Mouse (Mus musculus) lung, embryonic 16.5 days (tissue): Measurements from ENCODE around the gene Ankrd6. TPM values are rescaled to one million over a fixed set of nuclear protein-coding genes. Genes with fewer than 3 reads are reported as not detected.
A peak's percentile ranks its signal among the peaks of the same experiment; 100 is the strongest.

Source experiments
- ATAC-seq: fragments of 200-750 bp; cut with Nextera tagmentation; 2 replicates; pipeline ENCODE4 v1.8.0; 2017; ENCODE audit warnings: low read depth, mild to moderate bottlenecking, moderate library complexity
- H3K27ac ChIP-seq: fragments of 300-500 bp; sonication (generic); 2 replicates; pipeline ENCODE4 v1.5.1; 2014; ENCODE audit warnings: mild to moderate bottlenecking, control low read depth, low read length
- H3K27me3 ChIP-seq: fragments of 300-500 bp; sonication (generic); 2 replicates; pipeline ENCODE4 v1.6.1; 2014; ENCODE audit warnings: low read depth, low read length, mixed read lengths; ENCODE audit not compliant: control insufficient read depth, insufficient read depth
- H3K36me3 ChIP-seq: fragments of 300-500 bp; sonication (generic); 2 replicates; pipeline ENCODE4 v1.6.1; 2014; ENCODE audit warnings: low read length; ENCODE audit not compliant: control insufficient read depth, insufficient read depth
- H3K4me1 ChIP-seq: fragments of 300-500 bp; sonication (generic); replicated peaks from 2 replicates; pipeline ENCODE4 v1.6.1; 2014; ENCODE audit warnings: low read length, mixed read lengths; ENCODE audit not compliant: control insufficient read depth, insufficient read depth
- H3K4me2 ChIP-seq: fragments of 300-500 bp; sonication (generic); 2 replicates; pipeline ENCODE4 v1.6.1; 2014; ENCODE audit warnings: low read depth, low read length, control low read depth
- H3K4me3 ChIP-seq: fragments of 300-500 bp; sonication (generic); 2 replicates; pipeline ENCODE4 v1.5.1; 2014; ENCODE audit warnings: mild to moderate bottlenecking, low read length, control low read depth
- H3K9ac ChIP-seq: fragments of 300-500 bp; sonication (generic); 2 replicates; pipeline ENCODE4 v1.6.1; 2014; ENCODE audit warnings: low read length, control low read depth
- H3K9me3 ChIP-seq: fragments of 300-500 bp; sonication (generic); 2 replicates; pipeline ENCODE4 v1.6.1; 2016; ENCODE audit warnings: low read length; ENCODE audit not compliant: control insufficient read depth
- WGBS: fragments of 180-500 bp; shearing (Covaris S2); extraction: QIAGEN DNeasy Blood & Tissue Kit; methylation state at CpG from one replicate; pipeline ENCODE4 v1.1.7; 2014; 5-methylcytosine and 5-hydroxymethylcytosine counted together
- polyA plus RNA-seq: library from polyadenylated mRNA; unstranded; fragments of >200 nt; fragmentation: Nextera tagmentation; extraction: Ambion mirVana; gene quantifications from 2 replicates; pipeline ENCODE4 v1.2.1, GENCODE M21; 2015

Ankrd6 gene
- polyA plus RNA-seq, 1 experiment from 2014 or later: 3.6 TPM

DNA sequence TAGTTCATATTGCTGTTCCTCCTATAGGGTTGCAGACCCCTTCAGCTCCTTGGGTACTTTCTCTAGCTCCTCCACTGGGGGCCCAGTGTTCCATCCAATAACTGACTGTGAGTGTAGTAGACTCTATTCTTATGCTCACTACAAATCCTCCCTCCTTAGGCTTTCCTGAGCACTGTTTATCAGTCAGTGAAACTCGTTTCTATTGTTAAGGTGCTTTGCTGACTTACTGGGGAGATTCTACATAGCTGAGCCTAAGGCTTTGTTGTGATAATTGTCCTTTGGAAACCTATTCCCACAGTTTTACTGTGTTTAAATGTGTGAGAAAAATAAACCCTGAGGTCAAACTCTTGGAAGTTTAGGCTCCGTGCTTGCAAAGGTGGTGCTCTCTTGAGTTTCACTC is 5.8 kb upstream of the Ankrd6 start:
- no peak overlapping the region for H3K27ac ChIP-seq
- no peaks in the 10 kb centered on the region for H3K36me3 ChIP-seq
- no peaks in the 10 kb centered on the region for H3K9me3 ChIP-seq
- H3K4me1 ChIP-seq: peaks cover 3% of the 10 kb centered on the region; the same call in 1 of the 2 replicates
- no peak for ATAC-seq
- no peak overlapping the region for H3K9ac ChIP-seq
- H3K27me3 ChIP-seq: peaks cover 5% of the 10 kb centered on the region
- H3K4me3 ChIP-seq: no peak overlapping the region
- H3K4me2 ChIP-seq: no peak overlapping the region
- 34% methylated on average over 2 of the region's 2 CpGs for WGBS

- Histone ChIP-seq H3K4me1 (peaks cover 9% of the 10 kb centered on the region), H3K4me3 (no peak overlapping the region)
- WGBS: 5% methylated on average over 7 of the region's 7 CpGs
Measured at GRCm38 (mm10) chr4:32952681-32953080, 2.0 kb upstream of the Ankrd6 start.

DNA sequence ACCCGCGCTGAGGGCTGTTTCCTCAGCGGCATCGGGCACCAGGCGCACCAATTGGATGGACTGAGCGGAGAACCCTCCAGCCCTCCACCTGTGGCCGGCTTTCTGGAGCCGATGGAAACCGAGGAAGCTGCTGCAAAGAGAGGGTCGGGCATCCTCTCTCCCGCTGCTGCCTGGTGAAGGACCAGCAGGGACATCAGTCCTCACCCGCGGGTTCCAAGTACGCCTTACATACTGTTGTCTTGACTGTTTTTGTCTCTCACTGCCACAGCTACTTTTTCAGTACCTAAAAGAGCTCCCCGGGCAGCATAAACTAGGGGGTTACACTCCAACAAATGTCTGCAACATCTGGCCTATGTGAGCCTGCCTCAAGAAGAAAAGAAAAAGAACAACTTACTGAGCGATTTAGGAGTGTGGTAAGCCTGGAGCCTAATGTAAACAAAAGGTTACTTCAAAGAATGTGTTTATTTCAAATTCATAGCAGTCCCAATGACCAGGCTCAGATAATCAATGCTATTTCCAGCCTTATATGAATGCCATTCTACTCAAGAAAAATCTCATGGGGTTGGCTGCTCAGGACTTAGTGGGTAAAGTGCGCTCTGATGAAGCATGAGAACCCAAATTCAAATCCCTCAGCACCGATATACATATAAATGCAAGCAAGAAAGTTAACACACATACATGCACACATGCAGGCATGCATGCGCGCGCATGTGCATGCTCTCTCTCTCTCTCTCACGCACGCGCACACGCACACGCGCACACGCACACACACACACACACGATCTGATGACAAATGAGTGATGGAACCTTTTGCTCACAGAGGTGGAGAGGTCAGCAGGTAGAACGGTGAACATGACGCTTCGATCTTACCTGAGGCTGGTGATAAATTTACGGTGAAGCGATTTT is 647 bp upstream of the Ankrd6 start:
- peaks cover 11% of the 10 kb centered on the region for H3K27me3 ChIP-seq
- 3% methylated on average over 29 of the region's 34 CpGs for WGBS
- H3K36me3 ChIP-seq: no peaks in the 10 kb centered on the region
- H3K4me2 ChIP-seq: peak overlapping the region; percentile 95
- peak; percentile 39 for ATAC-seq
- H3K9me3 ChIP-seq: no peaks in the 10 kb centered on the region
- peaks cover 9% of the 10 kb centered on the region for H3K4me1 ChIP-seq
- H3K4me3 ChIP-seq: peak overlapping the region; percentile 75
- H3K27ac ChIP-seq: no peak overlapping the region
- peak overlapping the region; percentile 70 for H3K9ac ChIP-seq

More at GRCm38 (mm10) chr4:32952681-32953080, 2.0 kb upstream of the Ankrd6 start:
- H3K9ac ChIP-seq: no peak overlapping the region
- peaks cover 11% of the 10 kb centered on the region for H3K27me3 ChIP-seq
- H3K27ac ChIP-seq: no peak overlapping the region
- ATAC-seq: no peak
- H3K4me2 ChIP-seq: 0 out of 2 replicates have a peak overlapping the region, but pooled peaks have one; percentile 95
- H3K36me3 ChIP-seq: no peaks in the 10 kb centered on the region
- no peaks in the 10 kb centered on the region for H3K9me3 ChIP-seq

DNA sequence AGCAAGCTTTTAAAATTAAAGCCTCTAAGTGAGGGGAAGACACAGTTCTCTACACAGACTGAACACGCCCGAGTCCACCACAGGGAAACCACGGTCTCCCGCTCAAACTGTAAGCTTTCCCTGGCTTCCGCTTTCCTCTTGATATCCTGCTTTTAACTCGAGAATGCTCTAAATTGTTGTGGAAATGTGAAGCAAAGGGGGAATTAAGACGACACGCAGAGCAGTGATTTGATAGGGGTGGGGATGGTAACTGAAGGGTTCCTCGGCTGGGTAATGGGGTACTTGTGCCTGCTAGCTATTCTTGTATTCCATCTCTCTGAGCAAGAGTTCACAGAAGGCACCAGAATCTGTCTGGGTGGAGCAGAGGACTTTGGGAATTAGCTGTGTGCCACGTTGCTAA is 1.9 kb downstream of the Ankrd6 start:
- no peak overlapping the region for H3K27ac ChIP-seq
- no peak for ATAC-seq
- H3K4me2 ChIP-seq: no peak overlapping the region
- H3K9me3 ChIP-seq: no peaks in the 10 kb centered on the region
- H3K4me1 ChIP-seq: peaks cover 9% of the 10 kb centered on the region
- H3K27me3 ChIP-seq: peaks cover 11% of the 10 kb centered on the region
- no peak overlapping the region for H3K4me3 ChIP-seq
- H3K9ac ChIP-seq: no peak overlapping the region
- WGBS: 52% methylated on average over 10 of the region's 10 CpGs
- no peaks in the 10 kb centered on the region for H3K36me3 ChIP-seq

DNA sequence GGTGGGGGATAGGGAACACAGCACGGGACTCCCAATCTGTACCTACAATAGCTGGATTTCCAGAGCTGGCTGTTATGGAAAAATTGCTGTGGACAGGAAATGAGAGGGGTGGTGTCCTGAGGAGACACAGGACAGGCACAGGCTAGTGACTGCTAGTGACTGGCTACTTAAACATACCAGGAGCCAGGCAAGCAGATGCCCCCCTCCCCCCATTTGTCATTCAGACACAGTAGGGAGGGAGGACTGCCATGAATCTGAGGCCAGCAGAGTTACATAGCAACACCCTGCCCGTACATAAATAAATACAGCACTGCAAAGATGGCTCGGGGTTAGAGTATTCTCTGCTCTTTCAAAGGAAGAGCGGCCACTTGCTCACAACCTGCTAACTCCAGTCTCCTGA is 3.0 kb downstream of the Ankrd6 start:
- H3K4me2 ChIP-seq: no peak overlapping the region
- WGBS: 10% methylated on average over 4 of the region's 4 CpGs
- no peak overlapping the region for H3K27ac ChIP-seq
- H3K27me3 ChIP-seq: peaks cover 11% of the 10 kb centered on the region
- no peaks in the 10 kb centered on the region for H3K9me3 ChIP-seq
- H3K36me3 ChIP-seq: no peaks in the 10 kb centered on the region
- H3K4me3 ChIP-seq: no peak overlapping the region
- H3K4me1 ChIP-seq: peaks cover 9% of the 10 kb centered on the region
- no peak overlapping the region for H3K9ac ChIP-seq
- ATAC-seq: no peak

GRCm38 (mm10) chr4:32940984-32941383 is 9.7 kb downstream of the Ankrd6 start:
- H3K4me1 ChIP-seq: peaks cover 5% of the 10 kb centered on the region; the same call in 1 of the 2 replicates
- H3K4me3 ChIP-seq: no peak overlapping the region
- H3K27me3 ChIP-seq: no peaks in the 10 kb centered on the region
- H3K36me3 ChIP-seq: no peaks in the 10 kb centered on the region
- no peak overlapping the region for H3K4me2 ChIP-seq
- H3K27ac ChIP-seq: no peak overlapping the region
- no peaks in the 10 kb centered on the region for H3K9me3 ChIP-seq
- no peak overlapping the region for H3K9ac ChIP-seq
- ATAC-seq: no peak
- WGBS: 71% methylated on average over 4 of the region's 4 CpGs

- H3K4me3 ChIP-seq: no peak overlapping the region
- H3K4me2 ChIP-seq: no peak overlapping the region
- no peaks in the 10 kb centered on the region for H3K9me3 ChIP-seq
- no peak overlapping the region for H3K27ac ChIP-seq
- H3K4me1 ChIP-seq: peaks cover 5% of the 10 kb centered on the region; the same call in 1 of the 2 replicates
- no peak overlapping the region for H3K9ac ChIP-seq
- 58% methylated on average over 5 of the region's 5 CpGs for WGBS
- no peak for ATAC-seq
- no peaks in the 10 kb centered on the region for H3K27me3 ChIP-seq
- no peaks in the 10 kb centered on the region for H3K36me3 ChIP-seq
Measured at GRCm38 (mm10) chr4:32939964-32940363, 10.7 kb downstream of the Ankrd6 start.

GRCm38 (mm10) chr4:32939521-32939920 is 11.1 kb downstream of the Ankrd6 start:
- Histone ChIP-seq H3K36me3 (no peaks in the 10 kb centered on the region), H3K27me3 (no peaks in the 10 kb centered on the region), H3K4me2 (no peak overlapping the region), H3K9me3 (no peaks in the 10 kb centered on the region), H3K4me1 (peaks cover 5% of the 10 kb centered on the region; the same call in 1 of the 2 replicates), H3K9ac (no peak overlapping the region), H3K27ac (no peak overlapping the region), H3K4me3 (no peak overlapping the region)
- no peak for ATAC-seq
- 46% methylated on average over 4 of the region's 4 CpGs for WGBS

GRCm38 (mm10) chr4:32936762-32937341 is 13.8 kb downstream of the Ankrd6 start:
- H3K9me3 ChIP-seq: no peaks in the 10 kb centered on the region
- 17% methylated on average over 9 of the region's 9 CpGs for WGBS
- no peaks in the 10 kb centered on the region for H3K27me3 ChIP-seq
- peaks cover 5% of the 10 kb centered on the region; the same call in 1 of the 2 replicates for H3K4me1 ChIP-seq
- no peak overlapping the region for H3K9ac ChIP-seq
- no peak overlapping the region for H3K4me3 ChIP-seq
- H3K4me2 ChIP-seq: no peak overlapping the region
- no peak overlapping the region for H3K27ac ChIP-seq
- no peaks in the 10 kb centered on the region for H3K36me3 ChIP-seq
- no peak for ATAC-seq
